Mouse (Mus musculus) bone marrow macrophage, adult 2 months (primary cell): ENCODE measurements around the gene Tmem189.

Experiments
- CTCF ChIP-seq: IDR thresholded peaks from 2 replicates; pipeline ENCODE4 v1.5.1; 2012; ENCODE audit warnings: low read depth, mild to moderate bottlenecking, low read length, moderate library complexity
- POLR2A ChIP-seq: IDR thresholded peaks from 2 replicates; pipeline ENCODE4 v1.6.1; 2012; ENCODE audit warnings: mild to moderate bottlenecking, low read depth, low read length, borderline replicate concordance

- TF ChIP-seq CTCF (no peak), POLR2A (no peak)
Measured at GRCm38 (mm10) chr2:167669398-167669797, 20.2 kb downstream of the Tmem189 start.
